Mouse (Mus musculus) testis, adult 2 months (tissue): ENCODE measurements around the gene Wnt10b.
"Not testable (repeated sequence)": the region's sequence is repeated elsewhere in the genome, so short reads cannot be mapped to it uniquely, and the experiment has no call there.

Source experiments
- CTCF ChIP-seq: fragments of 200-500 bp; IDR thresholded peaks from 2 replicates; pipeline ENCODE4 v1.5.1; 2012; ENCODE audit warnings: low read depth, mild to moderate bottlenecking, inconsistent platforms, low read length, moderate library complexity; ENCODE audit not compliant: control insufficient read depth, insufficient read depth, insufficient replicate concordance
- POLR2A ChIP-seq: fragments of 200-500 bp; IDR thresholded peaks from 2 replicates; pipeline ENCODE4 v1.6.1; 2012; ENCODE audit warnings: low read depth, mild to moderate bottlenecking, inconsistent platforms, low read length, moderate library complexity; ENCODE audit not compliant: control insufficient read depth

DNA sequence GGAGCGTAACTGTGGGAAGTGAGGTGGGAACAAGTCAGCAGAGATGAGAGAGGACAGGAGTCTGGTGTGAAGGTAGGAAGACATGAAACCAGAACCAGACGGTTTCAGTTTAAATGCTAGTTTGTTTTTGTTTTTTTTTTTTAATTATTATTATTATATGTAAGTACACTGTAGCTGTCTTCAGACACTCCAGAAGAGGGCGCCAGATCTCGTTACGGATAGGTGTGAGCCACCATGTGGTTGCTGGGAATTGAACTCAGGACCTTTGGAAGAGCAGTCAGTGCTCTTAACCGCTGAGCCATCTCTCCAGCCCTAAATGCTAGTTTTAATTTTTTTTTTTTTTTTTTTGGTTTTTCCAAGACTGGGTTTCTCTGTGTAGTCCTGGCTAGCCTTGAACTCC lies 32.3 kb upstream of the Wnt10b start:
- TF ChIP-seq CTCF, POLR2A: not testable (repeated sequence)
